ENCODE assay signal across 26 mouse cellular contexts in the genomic region with DNA sequence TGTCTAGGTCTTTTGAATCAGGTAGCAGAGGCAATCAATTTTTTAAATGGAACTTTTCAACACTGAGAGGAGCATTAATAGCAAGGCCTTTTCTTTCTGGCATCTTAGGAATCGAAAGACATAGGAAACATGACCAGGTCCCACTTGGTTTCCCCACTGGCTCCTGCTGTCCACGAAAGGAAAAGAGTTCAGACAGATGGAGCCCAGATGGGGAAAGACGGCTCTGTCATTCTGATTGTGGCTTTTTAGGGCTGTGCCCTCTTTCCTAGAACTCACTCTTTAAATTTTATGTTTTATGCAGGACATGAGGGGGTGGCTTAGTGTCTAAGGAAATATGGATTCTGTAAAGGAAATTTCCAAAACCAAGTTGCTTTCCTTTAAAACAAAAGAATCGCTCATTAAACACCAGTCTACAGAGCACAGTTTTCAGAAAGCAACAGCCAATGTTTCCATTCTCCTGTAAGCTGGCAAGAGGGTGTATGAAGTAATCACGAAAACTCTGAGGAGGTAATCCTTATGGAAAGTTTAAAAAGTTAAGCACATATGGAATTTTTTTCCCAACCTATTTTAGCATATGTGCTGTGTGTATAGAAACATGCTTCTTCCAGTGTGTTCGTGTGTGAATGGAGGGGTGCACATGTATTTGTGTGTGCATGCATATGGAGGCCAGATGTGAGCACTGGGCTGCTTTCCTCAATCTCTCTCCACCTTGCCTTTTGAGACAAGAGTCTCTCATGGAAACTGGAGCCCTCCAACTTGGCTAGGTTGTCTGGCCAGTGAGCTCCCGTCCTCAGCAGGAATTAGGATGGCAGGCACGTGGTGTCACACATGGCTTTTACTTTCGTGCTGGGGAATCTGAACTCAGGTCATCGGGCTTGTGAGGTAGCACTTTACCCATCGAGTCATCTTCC.
DNase-seq lines count a peak whose midpoint lies in the region; ATAC-seq lines count a peak whose summit lies in the region.
"Had no signal": no experiment of that assay in that cellular context is flagged by ENCODE, and none has a peak within 500 bp of the region (broad histone marks: within the 10 kb centered on the region; RNA-seq: fewer than 3 reads in every experiment).

No protein-coding gene starts in this region.

- ATAC-seq in neural tube, embryonic 15.5 days (ENCODE audit: low FRiP score), result no peak
- ATAC-seq in embryonic facial prominence, embryonic 15.5 days (ENCODE audit: insufficient number of reproducible peaks, low FRiP score, low TSS enrichment, low read depth), result peak; percentile 63; the same call in 1 of the 2 replicates
- ATAC-seq in limb, embryonic 13.5 days (ENCODE audit: low FRiP score, low read depth), result peak; percentile 67; the same call in 1 of the 2 replicates
- ATAC-seq: forebrain, embryonic 16.5 days; Patski had no signal

- H3K27me3 ChIP-seq in neural tube, embryonic 15.5 days (replicated peaks), result no peaks in the 10 kb centered on the region
- no peaks in the 10 kb centered on the region for H3K27me3 ChIP-seq in embryonic facial prominence, embryonic 15.5 days
- no peaks in the 10 kb centered on the region for H3K27me3 ChIP-seq in limb, embryonic 13.5 days
- H3K27me3 ChIP-seq: CH12.LX; heart, embryonic 15.5 days; midbrain, embryonic 12.5 days; Patski had no signal

- H3K27ac ChIP-seq in neural tube, embryonic 15.5 days (replicated peaks), result no peak overlapping the region
- peak overlapping the region; percentile 84 for H3K27ac ChIP-seq in embryonic facial prominence, embryonic 15.5 days (replicated peaks)
- H3K27ac ChIP-seq in limb, embryonic 13.5 days, result peak overlapping the region; percentile 88
- H3K27ac ChIP-seq: heart, embryonic 15.5 days; hindbrain, embryonic 14.5 days; kidney, postnatal 0 days; midbrain, embryonic 12.5 days had no signal

- H3K9me3 ChIP-seq in neural tube, embryonic 15.5 days (replicated peaks), result no peaks in the 10 kb centered on the region
- no peaks in the 10 kb centered on the region for H3K9me3 ChIP-seq in embryonic facial prominence, embryonic 15.5 days (replicated peaks)
- peaks cover 8% of the 10 kb centered on the region for H3K9me3 ChIP-seq in limb, embryonic 13.5 days
- H3K9me3 ChIP-seq: heart, embryonic 15.5 days; midbrain, embryonic 12.5 days had no signal

- H3K4me1 ChIP-seq in neural tube, embryonic 15.5 days, result no peaks in the 10 kb centered on the region
- H3K4me1 ChIP-seq in embryonic facial prominence, embryonic 15.5 days, result peaks cover 3% of the 10 kb centered on the region; the same call in 1 of the 2 replicates
- H3K4me1 ChIP-seq in limb, embryonic 13.5 days, result peaks cover 42% of the 10 kb centered on the region
- H3K4me1 ChIP-seq: heart, embryonic 15.5 days; midbrain, embryonic 12.5 days had no signal

- H3K36me3 ChIP-seq in neural tube, embryonic 15.5 days, result no peaks in the 10 kb centered on the region
- H3K36me3 ChIP-seq in embryonic facial prominence, embryonic 15.5 days, result no peaks in the 10 kb centered on the region
- peaks cover 5% of the 10 kb centered on the region; the same call in 1 of the 2 replicates for H3K36me3 ChIP-seq in limb, embryonic 13.5 days
- H3K36me3 ChIP-seq: G1E; heart, embryonic 15.5 days; midbrain, embryonic 12.5 days had no signal

- no peak overlapping the region for H3K4me2 ChIP-seq in neural tube, embryonic 15.5 days
- H3K4me2 ChIP-seq in embryonic facial prominence, embryonic 15.5 days (replicated peaks), result no peak overlapping the region
- H3K4me2 ChIP-seq in limb, embryonic 13.5 days (replicated peaks), result no peak overlapping the region
- H3K4me2 ChIP-seq: heart, embryonic 15.5 days; hindbrain, embryonic 14.5 days; liver, embryonic 11.5 days; midbrain, embryonic 12.5 days had no signal

- DNase-seq in neural tube, embryonic 10.5 days (ENCODE audit: extremely low spot score, low spot score), result peak; percentile 37
- DNase-seq in left cerebral cortex, adult 9 months (ENCODE audit: low spot score in 2 of 2), result no peak
- DNase-seq in kidney, postnatal 25 days, result no peak
- DNase-seq in layer of hippocampus, postnatal 14 days (ENCODE audit: low spot score in 2 of 2), result no peak
- DNase-seq: adrenal gland, postnatal 36 days; cerebellum, adult 9-11 months; gastrocnemius, postnatal 36 days; heart, postnatal 36 days; kidney, adult 2 months; lung, adult 18-20 months; lung, postnatal 10 days; retina, postnatal 1 day; right cerebral cortex, postnatal 25 days; spleen, adult 18-20 months had no signal

- WGBS in neural tube, embryonic 15.5 days, result 79% methylated on average over 11 of the region's 11 CpGs
- WGBS in embryonic facial prominence, embryonic 15.5 days, result 39% methylated on average over 11 of the region's 11 CpGs
- WGBS in limb, embryonic 13.5 days, result 27% methylated on average over 11 of the region's 11 CpGs

- H3K4me3 ChIP-seq in neural tube, embryonic 15.5 days (replicated peaks), result no peak overlapping the region
- H3K4me3 ChIP-seq in embryonic facial prominence, embryonic 15.5 days (replicated peaks), result no peak overlapping the region
- no peak overlapping the region for H3K4me3 ChIP-seq in limb, embryonic 13.5 days
- H3K4me3 ChIP-seq: heart, embryonic 15.5 days; midbrain, embryonic 12.5 days had no signal

- H3K9ac ChIP-seq in neural tube, embryonic 15.5 days (replicated peaks), result no peak overlapping the region
- no peak overlapping the region for H3K9ac ChIP-seq in embryonic facial prominence, embryonic 15.5 days
- H3K9ac ChIP-seq in limb, embryonic 13.5 days, result no peak overlapping the region
- H3K9ac ChIP-seq: heart, embryonic 15.5 days; hindbrain, embryonic 14.5 days; midbrain, embryonic 12.5 days had no signal
